Mouse (Mus musculus) heart, adult 2 months (tissue): ENCODE data around the gene Pet117.

Source experiments
- CTCF ChIP-seq: fragments of 200-600 bp; IDR thresholded peaks from 2 replicates; pipeline ENCODE4 v1.8.1; 2022; ENCODE audit warnings: antibody characterized with exemption, mild to moderate bottlenecking, moderate library complexity
- EP300 ChIP-seq: fragments of 200-500 bp; IDR thresholded peaks from 2 replicates; pipeline ENCODE4 v1.6.1; 2011; ENCODE audit warnings: low read depth, low read length, control low read depth; ENCODE audit not compliant: insufficient read depth
- POLR2A ChIP-seq: fragments of 200-500 bp; IDR thresholded peaks from 2 replicates; pipeline ENCODE4 v1.6.1; 2011; ENCODE audit warnings: mild to moderate bottlenecking, low read depth, low read length, control low read depth; ENCODE audit not compliant: insufficient read depth

DNA sequence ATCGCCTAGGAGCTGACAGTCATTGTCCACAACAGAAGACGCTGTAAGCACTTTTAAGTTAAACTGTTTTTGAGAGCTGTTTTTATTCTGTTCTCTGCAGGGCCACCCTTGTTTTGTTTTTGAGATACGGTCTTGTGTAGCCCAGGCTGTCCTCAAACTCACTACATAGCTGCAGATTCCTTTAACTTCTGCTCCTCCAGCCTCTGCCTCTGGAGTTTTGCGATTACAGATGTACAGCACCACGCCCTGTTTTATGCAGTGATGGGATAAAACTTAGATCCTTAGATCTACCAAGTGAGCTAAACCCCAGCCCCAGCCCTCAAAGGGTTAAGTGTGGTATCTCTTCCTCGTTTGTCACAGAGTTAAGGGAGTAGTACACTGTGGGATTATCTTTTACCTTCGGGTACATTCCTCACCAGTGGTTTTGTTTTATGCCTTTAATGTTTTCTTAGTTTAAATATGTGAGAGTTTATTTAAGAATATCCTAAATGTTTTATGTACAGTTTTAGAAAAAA lies 13.9 kb downstream of the Pet117 start:
- TF ChIP-seq EP300: no peak
- no peak for TF ChIP-seq POLR2A
- no peak for TF ChIP-seq CTCF
